In the genomic region with DNA sequence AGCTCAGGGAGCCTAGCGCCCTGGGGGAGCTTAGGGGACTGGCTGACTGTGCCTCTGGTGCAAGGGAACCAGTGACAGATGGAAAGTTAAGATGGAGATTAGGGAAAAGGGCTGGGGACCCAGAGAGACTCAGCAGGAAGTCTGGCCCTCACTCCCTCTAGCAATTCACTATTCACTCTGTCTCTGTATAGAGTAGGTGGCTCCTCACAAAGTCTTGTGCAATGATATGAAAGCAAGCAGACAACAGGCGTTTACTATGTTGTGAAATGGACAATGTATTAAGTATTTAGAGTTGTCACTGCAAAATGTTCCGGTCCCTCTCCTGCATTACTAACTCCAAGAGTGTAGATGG, we compare ENCODE assay signal across 9 mouse cellular contexts. TPM values are rescaled to one million over a fixed set of nuclear protein-coding genes. Genes with fewer than 3 reads are reported as not detected.
DNase-seq lines count a peak whose midpoint lies in the region; ATAC-seq and TF ChIP-seq lines count a peak whose summit lies in the region.
"Had no signal": no experiment of that assay in that cellular context is flagged by ENCODE, and none has a peak within 500 bp of the region (broad histone marks: within the 10 kb centered on the region; RNA-seq: fewer than 3 reads in every experiment).

No protein-coding gene starts in this region.

- no peaks in the 10 kb centered on the region for H3K36me3 ChIP-seq in heart, embryonic 14.5 days (ENCODE audit: control insufficient read depth, insufficient read depth, low read length)
- no peaks in the 10 kb centered on the region for H3K36me3 ChIP-seq in hindbrain, embryonic 11.5 days (ENCODE audit: control insufficient read depth, insufficient read depth, low read length)
- no peaks in the 10 kb centered on the region for H3K36me3 ChIP-seq in megakaryocyte, embryonic 14.5 days (replicated peaks; ENCODE audit: low read length)

- no peak for DNase-seq in heart, adult 18-20 months
- DNase-seq in hindbrain, embryonic 11.5 days (ENCODE audit: low spot score), result no peak
- no peak for DNase-seq in retina, postnatal 1 day
- DNase-seq in urinary bladder, postnatal 25 days (ENCODE audit: low spot score), result no peak
- no peak for DNase-seq in cerebellum, adult 11-12 months

- no peaks in the 10 kb centered on the region for H3K27me3 ChIP-seq in heart, embryonic 14.5 days (ENCODE audit: control insufficient read depth, insufficient read depth, low read length)
- H3K27me3 ChIP-seq in hindbrain, embryonic 11.5 days (ENCODE audit: control insufficient read depth, insufficient read depth, low read length), result no peaks in the 10 kb centered on the region
- H3K27me3 ChIP-seq in megakaryocyte, embryonic 14.5 days (replicated peaks), result peaks cover 8% of the 10 kb centered on the region
- H3K27me3 ChIP-seq: CH12.LX had no signal

- peaks cover 2 to 13% of the 10 kb centered on the region in 2 experiments; a peak in 2 of 4 replicates for H3K4me1 ChIP-seq in heart, embryonic 14.5 days (ENCODE audit: control insufficient read depth in 2 of 2, insufficient read depth in 2 of 2, low read length in 2 of 2)
- no peaks in the 10 kb centered on the region for H3K4me1 ChIP-seq in bone marrow macrophage, adult 2 months (ENCODE audit: control insufficient read depth, insufficient read depth, low read length)
- H3K4me1 ChIP-seq in hindbrain, embryonic 11.5 days (replicated peaks; ENCODE audit: control insufficient read depth, insufficient read depth, low read length), result no peaks in the 10 kb centered on the region
- H3K4me1 ChIP-seq in megakaryocyte, embryonic 14.5 days, result peaks cover 5% of the 10 kb centered on the region

- no peaks in the 10 kb centered on the region for H3K9me3 ChIP-seq in heart, embryonic 14.5 days (ENCODE audit: control insufficient read depth, low read length)
- no peaks in the 10 kb centered on the region for H3K9me3 ChIP-seq in hindbrain, embryonic 11.5 days (ENCODE audit: control insufficient read depth, low read length)
- no peaks in the 10 kb centered on the region for H3K9me3 ChIP-seq in megakaryocyte, embryonic 14.5 days

- WGBS in heart, embryonic 14.5 days, result 45% methylated on average over 3 of the region's 3 CpGs
- WGBS in hindbrain, embryonic 11.5 days, result 52% methylated on average over 3 of the region's 3 CpGs

- ATAC-seq in heart, embryonic 14.5 days (ENCODE audit: insufficient number of reproducible peaks, insufficient read depth, low FRiP score, low read depth), result peak; percentile 43
- ATAC-seq in hindbrain, embryonic 11.5 days (ENCODE audit: low FRiP score), result no peak; the same call in 1 of the 2 replicates

- peak overlapping the region; percentile 86 for H3K4me2 ChIP-seq in heart, embryonic 14.5 days (ENCODE audit: low read length)
- H3K4me2 ChIP-seq in hindbrain, embryonic 11.5 days (replicated peaks; ENCODE audit: low read depth, low read length), result peak overlapping the region; percentile 82

- no peak for TF ChIP-seq CTCF in bone marrow macrophage, adult 2 months (IDR thresholded peaks at IDR 0.05; ENCODE audit: low read depth, low read length)

- peak overlapping the region; percentile 14 to 80; a peak in 3 of 4 replicates for H3K27ac ChIP-seq in heart, embryonic 14.5 days (replicated peaks in 1 of 2; ENCODE audit: control insufficient read depth in 1 of 2, insufficient read depth in 1 of 2, low read depth in 2 of 2, low read length in 2 of 2)
- no peak overlapping the region for H3K27ac ChIP-seq in bone marrow macrophage, adult 2 months (ENCODE audit: insufficient read depth, low read depth, low read length)
- H3K27ac ChIP-seq in hindbrain, embryonic 11.5 days (ENCODE audit: low read depth, low read length), result no peak overlapping the region

- no peak for TF ChIP-seq POLR2A in bone marrow macrophage, adult 2 months (IDR thresholded peaks at IDR 0.05; ENCODE audit: borderline replicate concordance, low read depth, low read length)

- peak overlapping the region; percentile 50 to 60 for H3K4me3 ChIP-seq in heart, embryonic 14.5 days (ENCODE audit: control insufficient read depth in 1 of 2, insufficient read depth in 1 of 2, low read depth in 1 of 2, low read length in 2 of 2)
- peak overlapping the region; percentile 10; the same call in 1 of the 2 replicates for H3K4me3 ChIP-seq in bone marrow macrophage, adult 2 months (ENCODE audit: insufficient read depth, low read length)
- H3K4me3 ChIP-seq in hindbrain, embryonic 11.5 days (ENCODE audit: low read depth, low read length), result peak overlapping the region; percentile 38
- peak overlapping the region; percentile 85 for H3K4me3 ChIP-seq in megakaryocyte, embryonic 14.5 days (replicated peaks)

- peak overlapping the region; percentile 82 for H3K9ac ChIP-seq in heart, embryonic 14.5 days (ENCODE audit: low read length)
- peak overlapping the region; percentile 58 for H3K9ac ChIP-seq in hindbrain, embryonic 11.5 days (ENCODE audit: low read depth, low read length)

RNA-seq across cellular contexts. Expression of a gene that starts 0.4 kb away (rescaled TPM):
- polyA plus RNA-seq in heart, embryonic 14.5 days (2014; fragmentation: Nextera tagmentation; extraction: Ambion mirVana), result 6.4 and 7.3 TPM in 2 replicates
- total RNA-seq in heart, adult 18-20 months (2021), result under 1 TPM; 0.32 to 0.69 TPM
- polyA plus RNA-seq in bone marrow macrophage, adult 2 months (2012; ENCODE audit: insufficient read depth, insufficient read length, missing spikeins), result not detected in 2 replicates
- 0.15 and 0.37 TPM in 2 replicates for polyA plus RNA-seq in hindbrain, embryonic 11.5 days (2014; fragmentation: Nextera tagmentation; extraction: Ambion mirVana)
- 0.83 TPM in 1 of 2 replicates, not detected in the other for polyA plus RNA-seq in megakaryocyte, embryonic 14.5 days (2012; ENCODE audit: insufficient read depth, low replicate concordance)

Comparison
In these comparisons a context has a peak if more than half of its experiments do, and no peak if none do; other contexts are left out.
1. H3K27ac ChIP-seq: peak in heart, embryonic 14.5 days (2 of 2); none in bone marrow macrophage, adult 2 months (single experiment) and hindbrain, embryonic 11.5 days (single experiment).
2. H3K4me3 ChIP-seq: peak in every context shown above with its lines; median percentile 85 in megakaryocyte, embryonic 14.5 days; 55 in heart, embryonic 14.5 days; 38 in hindbrain, embryonic 11.5 days; 10 in bone marrow macrophage, adult 2 months.